Mouse (Mus musculus) activated CD4-positive, CD25-positive, alpha-beta regulatory T cell, adult 4 months (primary cell): ENCODE results near the gene Lamp1. TPM values are rescaled to one million over a fixed set of nuclear protein-coding genes. Genes with fewer than 3 reads are reported as not detected.
A peak's percentile ranks its signal among the peaks of the same experiment; 100 is the strongest.

Source experiments
- ATAC-seq: one replicate; pipeline ENCODE4 v1.8.0; 2017
- polyA plus RNA-seq, 2 experiments: library from polyadenylated mRNA; unstranded; fragments of 100-300 nt; shearing (Covaris generic); gene quantifications; one replicate each; pipeline ENCODE4 v1.2.1; 2017

Lamp1 gene
- polyA plus RNA-seq, 2 experiments from 2014 or later = 17.9 to 18.1 TPM

- ATAC-seq = no peak
Observed at GRCm38 (mm10) chr8:13202041-13202440, 43.1 kb downstream of the Lamp1 start.

DNA sequence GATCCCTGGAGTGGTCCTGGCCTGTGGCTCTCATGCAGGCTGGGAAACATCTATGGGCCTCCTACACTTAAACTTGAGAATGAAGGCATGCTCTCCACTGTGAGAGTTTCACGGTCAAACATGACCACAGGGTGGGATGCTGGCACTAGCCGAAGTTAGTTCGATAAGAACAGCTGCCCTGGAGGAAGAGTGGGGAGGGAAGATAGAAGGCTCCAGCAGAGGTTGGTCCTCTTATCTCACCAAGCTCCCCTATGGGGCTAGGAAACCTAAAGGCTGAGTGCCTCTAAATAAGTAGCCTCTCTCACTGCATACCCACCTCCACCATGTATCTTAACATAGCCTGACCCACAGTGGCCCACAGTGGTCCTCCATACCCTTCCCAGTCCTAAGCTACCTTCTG is 43.8 kb downstream of the Lamp1 start:
- no peak for ATAC-seq

GRCm38 (mm10) chr8:13203472-13203871 is 44.5 kb downstream of the Lamp1 start:
- ATAC-seq = no peak

DNA sequence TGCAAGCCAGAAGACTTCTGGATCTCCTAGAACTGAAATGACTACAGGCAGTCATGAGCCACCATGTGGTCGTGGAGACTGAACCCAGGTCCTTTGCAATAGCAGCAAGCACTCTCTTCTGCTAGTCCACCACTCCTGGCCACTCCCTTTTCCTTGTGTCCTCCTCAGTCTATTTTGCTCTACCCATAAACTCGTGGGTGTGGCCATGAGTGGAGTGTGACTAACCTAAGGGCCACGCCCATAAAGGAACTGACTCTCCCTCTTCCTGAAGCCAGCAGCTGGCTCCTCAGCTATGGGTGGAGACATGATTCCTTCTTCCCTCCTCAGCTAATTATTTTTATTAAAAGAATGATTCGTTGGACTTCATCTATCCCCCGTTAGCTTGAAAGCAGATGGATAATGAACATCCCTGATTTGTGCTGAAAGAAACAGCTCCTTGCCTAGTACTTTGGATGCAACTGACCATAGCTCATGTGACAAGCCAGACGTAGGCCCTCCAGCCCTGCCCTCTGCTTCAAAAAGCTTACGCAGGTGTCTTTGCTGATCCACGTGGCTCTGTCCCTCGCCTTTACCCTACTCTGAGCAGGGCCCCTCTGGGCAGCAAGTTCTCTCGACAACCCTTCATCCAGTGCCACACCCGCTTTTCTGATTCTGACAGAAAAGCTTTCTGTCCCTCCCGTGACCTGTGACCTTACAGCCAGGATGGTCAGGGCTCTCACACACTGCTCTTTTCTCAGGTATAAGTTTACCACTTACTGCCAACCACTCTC is 45.6 kb downstream of the Lamp1 start:
- no peak for ATAC-seq

DNA sequence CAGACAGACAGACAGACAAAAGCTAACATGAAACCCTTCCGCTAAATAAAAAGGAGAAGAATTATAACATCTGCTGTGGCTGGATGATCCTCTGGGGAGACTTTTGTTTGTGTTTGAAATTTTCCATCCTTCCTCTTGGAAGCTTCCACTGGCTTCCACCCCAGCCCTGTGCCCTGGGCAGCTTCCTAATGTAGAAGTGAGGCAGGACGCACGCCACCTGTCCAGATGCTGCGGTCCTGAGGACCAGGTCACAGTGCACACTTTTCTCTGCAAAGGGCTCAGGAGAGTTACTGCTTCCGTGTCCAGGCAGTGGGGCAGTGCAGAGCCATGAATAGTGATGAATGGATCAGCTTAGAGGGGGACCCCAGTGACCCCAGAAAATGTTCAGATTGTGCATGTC is 46.4 kb downstream of the Lamp1 start:
- ATAC-seq = no peak

DNA sequence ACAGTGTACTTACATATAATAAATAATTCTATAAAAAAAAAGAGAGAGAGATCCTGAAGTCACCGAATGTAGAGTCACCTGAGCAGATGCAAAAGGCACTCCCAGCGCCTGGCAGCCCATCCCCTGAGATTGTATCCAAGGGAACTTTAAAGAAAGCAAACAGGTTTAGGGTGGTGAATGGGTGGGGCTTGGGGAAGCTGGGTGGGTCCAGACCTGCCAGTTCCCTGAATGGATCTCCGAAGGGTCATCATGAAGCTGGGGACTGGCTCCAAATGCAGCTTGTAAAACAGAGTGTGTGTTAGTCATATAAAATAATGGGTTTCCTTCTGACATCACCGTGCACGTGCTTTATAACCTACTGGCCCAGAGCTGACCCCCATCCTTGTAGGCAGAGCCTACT is 47.3 kb downstream of the Lamp1 start:
- no peak for ATAC-seq

DNA sequence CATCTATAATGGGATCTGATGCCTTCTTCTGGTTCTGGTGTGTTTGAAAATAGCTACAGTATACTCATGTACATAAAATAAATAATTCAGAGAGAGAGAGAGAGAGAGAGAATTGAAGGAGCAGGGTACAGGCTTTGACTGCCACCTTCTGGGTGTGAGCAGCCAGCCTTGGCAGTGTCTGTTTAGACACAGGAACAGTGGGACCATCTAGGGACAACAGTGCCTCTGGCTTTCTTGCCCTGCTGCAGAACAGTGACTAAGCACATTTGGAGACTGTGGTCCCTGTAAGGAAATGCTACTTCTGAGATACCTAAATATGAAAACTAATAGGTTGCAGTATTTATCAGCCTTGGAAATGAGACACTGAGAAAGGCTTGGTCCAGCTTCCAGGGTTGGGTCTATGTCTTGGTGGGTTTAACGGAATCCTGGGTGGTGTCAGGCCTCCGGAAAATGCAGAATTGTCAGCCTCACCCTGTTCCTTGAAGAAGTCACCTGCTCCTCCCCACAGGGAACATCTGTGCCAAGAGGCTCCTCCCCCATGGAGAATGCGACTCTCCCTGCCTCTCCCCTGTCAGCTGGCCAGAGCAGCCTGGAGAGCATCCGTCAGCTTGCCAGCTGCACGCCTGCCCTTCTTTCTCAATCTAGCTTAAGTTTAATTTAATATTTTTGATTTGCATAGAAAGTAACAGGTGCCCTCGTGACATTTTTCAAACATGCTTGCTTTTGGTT is 49.8 kb downstream of the Lamp1 start:
- ATAC-seq = no peak

GRCm38 (mm10) chr8:13209770-13210169 is 50.8 kb downstream of the Lamp1 start:
- ATAC-seq = no peak

- ATAC-seq = peak; percentile 94
Observed at GRCm38 (mm10) chr8:13213479-13214268, 54.7 kb downstream of the Lamp1 start.

- no peak for ATAC-seq
Observed at GRCm38 (mm10) chr8:13216386-13216785, 57.4 kb downstream of the Lamp1 start.

GRCm38 (mm10) chr8:13217093-13217492 is 58.1 kb downstream of the Lamp1 start:
- ATAC-seq = no peak

GRCm38 (mm10) chr8:13217986-13218385 is 59.0 kb downstream of the Lamp1 start:
- ATAC-seq = no peak

DNA sequence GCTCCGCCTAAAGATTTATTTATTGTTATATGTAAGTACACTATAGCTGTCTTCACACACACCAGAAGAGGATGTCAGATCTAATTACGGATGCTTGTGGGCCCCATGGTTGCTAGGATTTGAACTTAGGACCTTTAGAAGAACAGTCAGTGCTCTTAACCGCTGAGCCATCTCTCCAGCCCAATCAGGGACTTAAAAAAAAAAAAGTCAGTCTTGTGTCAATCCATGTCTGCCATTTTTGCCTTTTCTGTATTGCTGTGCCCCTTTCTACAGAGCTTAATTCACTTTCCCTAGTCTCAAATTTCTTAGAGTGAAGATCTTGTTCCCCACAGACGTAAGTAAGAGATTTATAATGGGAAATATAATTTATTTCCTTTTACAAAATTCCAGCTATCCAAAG is 59.5 kb downstream of the Lamp1 start:
- ATAC-seq = no peak

- no peak for ATAC-seq
Observed at GRCm38 (mm10) chr8:13224426-13224825, 65.5 kb downstream of the Lamp1 start.

Other genes starting within 250 kb of the Lamp1 start
- not detected for gene F7, start 133.1 kb upstream of the Lamp1 start, polyA plus RNA-seq
- gene F10, start 121.9 kb upstream of the Lamp1 start, polyA plus RNA-seq = not detected
- gene Proz, start 98.2 kb upstream of the Lamp1 start, polyA plus RNA-seq = 1 to 10 TPM; 1.6 to 2.4 TPM
- gene Pcid2, start 53.7 kb upstream of the Lamp1 start, polyA plus RNA-seq = 10 to 100 TPM; 32.3 to 36.5 TPM
- gene Cul4a, start 53.5 kb upstream of the Lamp1 start, polyA plus RNA-seq = 10 to 100 TPM; 10.9 to 16.6 TPM
- gene Grtp1, start 41.5 kb downstream of the Lamp1 start, polyA plus RNA-seq = 1 to 10 TPM in 1 of 2 experiments, under 1 TPM in 1; 0.89 to 1.1 TPM
- not detected for gene Adprhl1, start 95.0 kb downstream of the Lamp1 start, polyA plus RNA-seq
- gene Dcun1d2, start 129.0 kb downstream of the Lamp1 start, polyA plus RNA-seq = 10 to 100 TPM; 18.4 to 21.2 TPM
- 10 to 100 TPM; 21.8 to 26.2 TPM for gene Tmco3, start 129.0 kb downstream of the Lamp1 start, polyA plus RNA-seq
- gene Tfdp1, start 179.6 kb downstream of the Lamp1 start, polyA plus RNA-seq = 10 to 100 TPM; 51.8 to 56.6 TPM
- not detected for gene Atp4b, start 237.7 kb downstream of the Lamp1 start, polyA plus RNA-seq
- not detected for gene Grk1, start 245.9 kb downstream of the Lamp1 start, polyA plus RNA-seq